In the genomic region with DNA sequence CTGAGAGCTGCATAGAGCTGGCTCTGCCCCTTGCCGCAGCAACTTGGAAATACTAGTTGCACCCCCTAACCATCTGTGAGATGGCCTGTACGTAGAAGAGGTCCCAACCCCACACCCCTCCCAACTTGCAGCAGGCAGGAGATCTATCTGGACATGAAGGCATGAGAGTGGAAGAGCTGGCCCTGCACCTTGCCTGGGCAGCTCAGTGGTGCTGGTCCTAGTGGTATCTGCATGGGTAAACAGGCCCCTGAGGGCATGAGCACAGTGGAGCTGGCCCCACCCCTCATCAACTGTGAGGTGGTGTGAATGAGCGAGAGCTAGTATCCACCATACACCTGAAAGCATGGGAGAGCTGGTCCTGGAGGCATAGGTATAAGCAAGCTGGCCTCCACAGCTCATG, we compare ENCODE assay signal across 24 mouse cellular contexts.
A peak's percentile ranks its signal among the peaks of the same experiment; 100 is the strongest.
DNase-seq lines count a peak whose midpoint lies in the region; ATAC-seq and TF ChIP-seq lines count a peak whose summit lies in the region.
"Had no signal": no experiment of that assay in that cellular context is flagged by ENCODE, and none has a peak within 500 bp of the region (broad histone marks: within the 10 kb centered on the region; RNA-seq: fewer than 3 reads in every experiment).

No protein-coding gene starts in this region.

- H3K4me1 ChIP-seq in embryonic facial prominence, embryonic 12.5 days, result no peaks in the 10 kb centered on the region
- H3K4me1 ChIP-seq in forebrain, embryonic 15.5 days, result no peaks in the 10 kb centered on the region
- no peaks in the 10 kb centered on the region for H3K4me1 ChIP-seq in intestine, postnatal 0 days (replicated peaks; ENCODE audit: control insufficient read depth, insufficient read depth, low read length)
- H3K4me1 ChIP-seq: limb, embryonic 13.5 days; liver, embryonic 15.5 days; neural tube, embryonic 12.5 days had no signal

- peak overlapping the region; percentile 10; the same call in 1 of the 2 replicates for H3K27ac ChIP-seq in layer of hippocampus, adult 2 months
- no peak overlapping the region for H3K27ac ChIP-seq in embryonic facial prominence, embryonic 12.5 days
- no peak overlapping the region for H3K27ac ChIP-seq in forebrain, embryonic 15.5 days (replicated peaks)
- H3K27ac ChIP-seq in intestine, postnatal 0 days (ENCODE audit: low read depth, low read length), result no peak overlapping the region
- H3K27ac ChIP-seq: left cerebral cortex, adult 2 months; limb, embryonic 13.5 days; liver, embryonic 15.5 days; neural tube, embryonic 12.5 days had no signal

- intact Hi-C loops in left cerebral cortex, postnatal 4 days (cut with DNase I), result no loop called here

- no peaks in the 10 kb centered on the region for H3K27me3 ChIP-seq in embryonic facial prominence, embryonic 12.5 days
- H3K27me3 ChIP-seq in forebrain, embryonic 15.5 days, result no peaks in the 10 kb centered on the region
- H3K27me3 ChIP-seq in intestine, postnatal 0 days (replicated peaks; ENCODE audit: control insufficient read depth, insufficient read depth, low read length), result no peaks in the 10 kb centered on the region
- H3K27me3 ChIP-seq: limb, embryonic 13.5 days; liver, embryonic 15.5 days; neural tube, embryonic 12.5 days had no signal

- no peaks in the 10 kb centered on the region for H3K9me3 ChIP-seq in embryonic facial prominence, embryonic 12.5 days
- no peaks in the 10 kb centered on the region for H3K9me3 ChIP-seq in forebrain, embryonic 15.5 days
- H3K9me3 ChIP-seq in intestine, postnatal 0 days (ENCODE audit: control insufficient read depth), result no peaks in the 10 kb centered on the region
- H3K9me3 ChIP-seq: limb, embryonic 13.5 days; liver, embryonic 15.5 days; neural tube, embryonic 12.5 days had no signal

- TF ChIP-seq CTCF in layer of hippocampus, adult 2 months (conservative IDR thresholded peaks at IDR 0.05), result no peak
- no peak for TF ChIP-seq CTCF in intestine, postnatal 0 days (IDR thresholded peaks at IDR 0.05; ENCODE audit: low read depth)

- peak; percentile 47; the same call in 1 of the 2 replicates for ATAC-seq in embryonic facial prominence, embryonic 12.5 days (ENCODE audit: insufficient number of reproducible peaks, insufficient read depth, low FRiP score, low TSS enrichment)
- 0 out of 2 replicates have a peak, but pooled peaks have one; percentile 19 for ATAC-seq in forebrain, embryonic 15.5 days (replicated peaks)
- no peak for ATAC-seq in intestine, postnatal 0 days
- ATAC-seq: intestine, embryonic 16.5 days; lung, postnatal 0 days had no signal

- no peak overlapping the region for H3K4me3 ChIP-seq in layer of hippocampus, adult 2 months
- no peak overlapping the region for H3K4me3 ChIP-seq in embryonic facial prominence, embryonic 12.5 days
- no peak overlapping the region for H3K4me3 ChIP-seq in forebrain, embryonic 15.5 days
- no peak overlapping the region for H3K4me3 ChIP-seq in intestine, postnatal 0 days (ENCODE audit: low read depth, low read length)
- H3K4me3 ChIP-seq: erythroblast, embryonic 14.5 days; left cerebral cortex, adult 2 months; limb, embryonic 13.5 days; liver, embryonic 15.5 days; neural tube, embryonic 12.5 days had no signal

- no peaks in the 10 kb centered on the region for H3K36me3 ChIP-seq in embryonic facial prominence, embryonic 12.5 days
- H3K36me3 ChIP-seq in forebrain, embryonic 15.5 days, result no peaks in the 10 kb centered on the region
- no peaks in the 10 kb centered on the region for H3K36me3 ChIP-seq in intestine, postnatal 0 days (ENCODE audit: control insufficient read depth, insufficient read depth)
- H3K36me3 ChIP-seq: limb, embryonic 13.5 days; liver, embryonic 15.5 days; neural tube, embryonic 12.5 days had no signal

- 85% methylated on average over 3 of the region's 3 CpGs for WGBS in embryonic facial prominence, embryonic 12.5 days
- 93% methylated on average over 3 of the region's 3 CpGs for WGBS in forebrain, embryonic 15.5 days
- whole genome bisulfite sequencing in intestine, postnatal 0 days, result 81% methylated on average over 3 of the region's 3 CpGs

- no peak overlapping the region for H3K9ac ChIP-seq in embryonic facial prominence, embryonic 12.5 days
- no peak overlapping the region for H3K9ac ChIP-seq in forebrain, embryonic 15.5 days (replicated peaks)
- no peak overlapping the region for H3K9ac ChIP-seq in intestine, postnatal 0 days (ENCODE audit: low read depth, low read length)
- H3K9ac ChIP-seq: limb, embryonic 13.5 days; liver, embryonic 15.5 days; neural tube, embryonic 12.5 days had no signal

- DNase-seq in heart, adult 11 months, result peak; percentile 79
- DNase-seq in heart, adult 8-10 months (ENCODE audit: low spot score), result no peak
- DNase-seq in layer of hippocampus, adult 2 months (ENCODE audit: low spot score in 2 of 2), result no peak
- no peak for DNase-seq in layer of hippocampus, adult 8-10 months (ENCODE audit: low spot score in 2 of 2)
- no peak for DNase-seq in left cerebral cortex, postnatal 4 days
- DNase-seq: adrenal gland, postnatal 25 days; B cell, adult 2 months; cerebellum, adult 8-10 months; gastrocnemius, postnatal 10 days; heart, adult 18-20 months; heart, postnatal 36 days; kidney, postnatal 10 days; thymus, adult 18-20 months; thymus, postnatal 4 days had no signal

- H3K4me2 ChIP-seq in embryonic facial prominence, embryonic 12.5 days (replicated peaks), result no peak overlapping the region
- H3K4me2 ChIP-seq in forebrain, embryonic 15.5 days (replicated peaks), result no peak overlapping the region
- H3K4me2 ChIP-seq in intestine, postnatal 0 days (replicated peaks; ENCODE audit: low read depth), result no peak overlapping the region
- H3K4me2 ChIP-seq: limb, embryonic 13.5 days; liver, embryonic 15.5 days; neural tube, embryonic 12.5 days had no signal
